Mouse (Mus musculus) spleen, adult 2 months (tissue): ENCODE results near the gene Phyh.

Experiments
- CTCF ChIP-seq: fragments of 200-500 bp; IDR thresholded peaks from 2 replicates; pipeline ENCODE4 v1.5.1; 2011; ENCODE audit warnings: mild to moderate bottlenecking, inconsistent platforms; ENCODE audit not compliant: insufficient read depth, insufficient read length, insufficient replicate concordance; ENCODE audit errors: extremely low read depth
- POLR2A ChIP-seq: fragments of 200-500 bp; IDR thresholded peaks from 2 replicates; pipeline ENCODE4 v1.6.1; 2011; ENCODE audit warnings: low read depth, low read length, inconsistent platforms

DNA sequence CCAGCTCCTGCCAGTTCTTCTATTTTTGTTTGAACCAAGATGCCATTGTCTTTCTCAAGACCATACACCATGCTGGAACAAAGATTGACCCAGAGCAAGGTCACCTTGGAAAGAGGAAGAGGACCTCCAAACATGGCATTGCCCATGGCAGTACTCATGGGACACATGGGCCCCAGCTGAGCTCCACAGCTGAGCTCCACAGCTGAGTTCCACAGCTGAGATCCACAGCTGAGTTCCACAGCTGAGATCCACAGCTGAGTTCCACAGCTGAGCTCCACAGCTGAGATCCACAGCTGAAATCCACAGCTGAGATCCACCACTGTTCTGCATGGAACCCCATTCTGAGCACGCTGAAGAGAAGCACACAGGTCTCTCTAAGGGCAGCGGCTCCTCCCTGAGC lies 32.2 kb downstream of the Phyh start:
- TF ChIP-seq POLR2A (no peak), CTCF (no peak)
